Mouse (Mus musculus) gastrocnemius, adult 18-20 months (tissue): ENCODE results near the gene Soat1. TPM values are rescaled to one million over a fixed set of nuclear protein-coding genes. Genes with fewer than 3 reads are reported as not detected.
"Not testable (repeated sequence)": the region's sequence is repeated elsewhere in the genome, so short reads cannot be mapped to it uniquely, and the experiment has no call there.

ENCODE experiments used
- DNase-seq: peaks from one replicate; pipeline ENCODE4 v3.0.0; 2021; ENCODE audit warnings: low spot score
- long read RNA-seq, 2 experiments: library from polyadenylated mRNA; stranded (forward); transcript quantifications; one replicate each; pipeline ENCODE4 v2.0.0; 2021
- total RNA-seq, 2 experiments: library from RNA; stranded (reverse); gene quantifications; 2 replicates each; pipeline ENCODE4 v1.2.3; 2021

Gene Soat1
- total RNA-seq: 1 to 10 TPM; 3.2 to 4.9 TPM
- long read RNA-seq, experiment 1, full-length matches to known transcripts: 1 of 1 reads
- long read RNA-seq, experiment 1, partial matches to known transcripts: 0 of 1 reads
- long read RNA-seq, experiment 1, other reads (novel, unspliced or antisense): 0 of 1 reads
- long read RNA-seq, experiment 2, full-length matches to known transcripts: 1 of 1 reads
- long read RNA-seq, experiment 2, partial matches to known transcripts: 0 of 1 reads
- long read RNA-seq, experiment 2, other reads (novel, unspliced or antisense): 0 of 1 reads

GRCm38 (mm10) chr1:156473961-156474503, at the start of gene Soat1:
TSS of gene Soat1 (minus strand) at chr1:156474331.
- DNase-seq: peak; percentile 83

- not testable (repeated sequence) for DNase-seq
Observed at GRCm38 (mm10) chr1:156523842-156524241, 49.7 kb upstream of the Soat1 start, which contains the start of gene Gm10031. TSS of gene Gm10031 (plus strand) at chr1:156524012.

- no peak for DNase-seq
Observed at GRCm38 (mm10) chr1:156521796-156522517, 47.8 kb upstream of the Soat1 start.

- no peak for DNase-seq
Observed at GRCm38 (mm10) chr1:156520136-156520780, 46.1 kb upstream of the Soat1 start.

GRCm38 (mm10) chr1:156507753-156508152, 33.6 kb upstream of the Soat1 start:
- no peak for DNase-seq

GRCm38 (mm10) chr1:156505901-156506300, 31.8 kb upstream of the Soat1 start:
- no peak for DNase-seq

GRCm38 (mm10) chr1:156504945-156505523, 30.9 kb upstream of the Soat1 start:
- no peak for DNase-seq

GRCm38 (mm10) chr1:156496910-156497309, 22.8 kb upstream of the Soat1 start:
- DNase-seq: no peak

GRCm38 (mm10) chr1:156495025-156495424, 20.9 kb upstream of the Soat1 start:
- DNase-seq: no peak

GRCm38 (mm10) chr1:156491226-156491796, 17.2 kb upstream of the Soat1 start:
- no peak for DNase-seq

GRCm38 (mm10) chr1:156488031-156488430, 13.9 kb upstream of the Soat1 start:
- no peak for DNase-seq

- DNase-seq: no peak
Observed at GRCm38 (mm10) chr1:156487498-156487897, 13.4 kb upstream of the Soat1 start.

- no peak for DNase-seq
Observed at GRCm38 (mm10) chr1:156481826-156482225, 7.7 kb upstream of the Soat1 start.

- DNase-seq: no peak
Observed at GRCm38 (mm10) chr1:156476535-156476934, 2.4 kb upstream of the Soat1 start.

- DNase-seq: no peak
Observed at GRCm38 (mm10) chr1:156476016-156476415, 1.9 kb upstream of the Soat1 start.

GRCm38 (mm10) chr1:156474854-156475253, 723 bp upstream of the Soat1 start:
- no peak for DNase-seq

GRCm38 (mm10) chr1:156473003-156473402, 1.1 kb downstream of the Soat1 start:
- peak; percentile 4 for DNase-seq

GRCm38 (mm10) chr1:156471955-156472354, 2.2 kb downstream of the Soat1 start:
- DNase-seq: no peak

- DNase-seq: no peak
Observed at GRCm38 (mm10) chr1:156471071-156471470, 3.1 kb downstream of the Soat1 start.

- DNase-seq: no peak
Observed at GRCm38 (mm10) chr1:156470557-156470956, 3.6 kb downstream of the Soat1 start.

GRCm38 (mm10) chr1:156468576-156468975, 5.6 kb downstream of the Soat1 start:
- no peak for DNase-seq
